Mouse (Mus musculus): ENCODE results near the gene Olfr714.
"Not testable (repeated sequence)": the region's sequence is repeated elsewhere in the genome, so short reads cannot be mapped to it uniquely, and the experiment has no call there.

Gene Olfr714

GRCm38 (mm10) chr7:107070681-107071080 lies at the start of gene Olfr714:
Gene Olfr714 (plus strand): TSS chr7:107070981.
- in situ Hi-C loops (cut with MboI, MseI) = no loop called here

GRCm38 (mm10) chr7:107030874-107031273 lies 39.9 kb upstream of the Olfr714 start, which contains the start of gene Olfr713:
Gene Olfr713 (plus strand): TSS chr7:107031174.
- in situ Hi-C loops (cut with MboI, MseI) = loop anchor here (25.0 kb wide), 1 partner anchor 1144 kb away; no protein-coding TSS in a partner anchor

DNA sequence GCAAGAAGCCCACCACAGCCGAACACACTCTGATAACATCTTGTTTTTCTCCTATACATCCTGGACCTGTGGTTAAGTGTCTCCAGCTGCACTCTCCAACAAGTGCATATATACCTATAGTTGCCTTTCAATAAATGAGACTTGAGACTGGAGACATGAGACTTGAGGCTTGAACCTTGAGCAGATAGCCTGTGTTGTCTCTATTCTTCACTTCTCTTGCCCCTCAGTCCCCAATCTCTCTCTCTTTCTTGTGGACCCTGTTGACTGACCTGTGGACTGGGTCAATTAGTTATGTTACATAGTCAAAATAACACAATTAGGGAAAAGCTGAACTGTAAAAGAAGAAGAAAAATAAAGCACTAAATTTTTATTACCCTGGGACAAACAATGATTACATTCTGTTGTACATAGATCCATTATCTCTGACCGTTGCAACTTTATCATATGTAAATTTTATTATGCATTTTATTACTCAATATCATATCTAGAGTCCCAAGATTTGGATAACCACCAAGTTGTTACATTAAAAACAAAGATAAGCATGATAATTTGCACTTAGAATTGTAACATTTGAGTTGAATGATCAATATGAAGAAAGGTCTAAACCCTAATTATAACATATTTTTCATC lies 30.7 kb upstream of the Olfr714 start:
- in situ Hi-C loops (cut with MboI, MseI) = loop anchor here (25.0 kb wide), 1 partner anchor 1153 kb away; no protein-coding TSS in a partner anchor

DNA sequence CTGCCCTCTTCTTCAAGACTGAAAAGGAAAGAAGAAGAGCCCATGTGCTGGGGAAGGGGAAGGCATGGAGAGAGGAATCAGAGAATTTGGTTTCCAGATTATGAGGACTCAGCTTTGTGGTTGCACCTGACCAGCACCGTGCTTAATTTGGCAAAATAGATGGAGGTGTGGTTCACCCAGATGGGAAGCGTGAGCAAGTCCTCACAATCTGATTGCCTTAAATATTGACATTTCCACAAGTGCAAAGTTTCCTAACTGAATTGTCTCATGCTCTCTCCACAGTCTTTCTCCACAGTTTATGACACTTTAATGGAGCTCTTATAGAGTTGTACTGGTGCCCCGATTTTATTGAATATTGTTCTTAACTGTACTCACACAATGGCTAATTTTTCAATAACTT lies 27.6 kb upstream of the Olfr714 start:
- in situ Hi-C loops (cut with MboI, MseI) = loop anchor here (25.0 kb wide), 1 partner anchor 1156 kb away; no protein-coding TSS in a partner anchor

DNA sequence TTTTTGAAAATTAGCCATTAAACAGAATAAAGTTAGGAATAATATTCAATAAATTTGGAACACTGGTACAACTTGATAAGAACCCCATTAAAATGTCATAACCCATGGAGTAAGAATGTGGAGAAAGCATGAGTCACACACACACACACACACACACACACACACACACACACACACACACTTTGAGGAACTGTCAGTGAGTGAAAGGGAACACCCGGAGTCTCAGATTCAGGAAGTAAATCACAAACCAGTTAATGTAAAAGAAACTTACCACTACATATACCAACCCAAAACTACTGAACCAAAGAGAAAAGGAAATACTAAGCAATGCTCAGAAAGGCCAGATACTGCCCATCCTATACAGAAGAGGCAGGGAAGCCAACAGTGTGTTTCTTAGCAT lies 26.4 kb upstream of the Olfr714 start:
- in situ Hi-C loops (cut with MboI, MseI) = loop anchor here (25.0 kb wide), 1 partner anchor 1157 kb away; no protein-coding TSS in a partner anchor

- in situ Hi-C loops (cut with MboI, MseI) = loop anchor here (25.0 kb wide), 1 partner anchor 1159 kb away; no protein-coding TSS in a partner anchor
Observed at GRCm38 (mm10) chr7:107045833-107046232, 24.9 kb upstream of the Olfr714 start.

DNA sequence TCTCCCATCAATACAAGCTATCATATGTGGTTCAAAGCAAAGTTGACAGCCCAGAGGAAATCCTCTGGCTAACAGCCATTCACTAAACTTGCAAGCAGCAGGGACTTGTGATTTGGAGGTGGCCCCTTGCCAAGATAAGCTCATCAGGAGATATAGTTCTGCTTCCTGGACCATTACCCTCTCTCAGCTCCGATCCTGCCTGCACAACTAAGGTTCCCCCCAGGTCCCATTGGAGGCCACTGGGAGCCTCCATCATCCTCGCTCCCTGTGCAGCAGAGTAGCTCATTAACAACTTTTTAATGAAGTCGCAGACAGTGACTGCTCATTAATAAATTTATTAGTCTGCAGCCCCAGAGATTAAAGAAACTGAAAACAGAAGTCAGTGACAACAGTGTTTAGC lies 23.2 kb upstream of the Olfr714 start:
- in situ Hi-C loops (cut with MboI, MseI) = loop anchor here (25.0 kb wide), 1 partner anchor 1160 kb away; no protein-coding TSS in a partner anchor

DNA sequence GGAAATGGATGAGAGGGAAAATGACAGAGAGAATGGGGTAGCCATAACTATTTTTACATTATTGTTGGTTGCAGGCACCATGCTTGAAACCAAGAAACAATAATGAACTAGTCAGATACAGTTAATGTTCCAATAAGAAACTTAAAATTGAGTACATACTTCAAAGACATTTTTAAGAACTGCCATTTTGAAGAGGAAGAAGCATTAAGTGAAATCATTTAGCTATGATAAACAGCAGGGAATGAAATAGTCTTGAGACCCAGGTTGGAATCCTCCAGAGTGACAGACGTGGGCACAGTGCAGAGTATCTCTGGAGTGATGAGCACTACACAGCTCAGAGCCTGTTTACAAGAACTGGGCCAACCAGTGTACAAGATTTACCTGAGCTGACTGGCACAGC lies 22.1 kb downstream of the Olfr714 start, which contains the start of gene Olfr17:
Gene Olfr17, plus strand, starts transcription at position 301 of the 400 bp plus-strand sequence.
- in situ Hi-C loops (cut with MboI, MseI) = no loop called here

GRCm38 (mm10) chr7:107110269-107110668 lies 39.5 kb downstream of the Olfr714 start, which contains the start of gene Olfr715b:
Gene Olfr715b (minus strand): TSS chr7:107110369.
- in situ Hi-C loops (cut with MboI, MseI) = not testable (repeated sequence)

All from regulatory T cell (primary cell).